Mouse (Mus musculus): ENCODE measurements around the gene Akap2. TPM values are rescaled to one million over a fixed set of nuclear protein-coding genes. Genes with fewer than 3 reads are reported as not detected.

Akap2 gene
- total and polyA plus RNA-seq, 3 experiments, result 0.05 TPM; not detected in 2

GRCm38 (mm10) chr4:57677916-57678315, 39.5 kb upstream of the Akap2 start:
- Histone ChIP-seq H3K36me3 (replicated peaks) (no peaks in the 10 kb centered on the region), H3K9me3 (replicated peaks) (peaks cover 70% of the 10 kb centered on the region), H3K4me1 (ENCODE audit: insufficient read depth, low read depth, low read length) (no peaks in the 10 kb centered on the region), H3K4me3 (ENCODE audit: low read depth, low read length) (no peak overlapping the region), H3K27me3 (ENCODE audit: insufficient read depth, low read length) (no peaks in the 10 kb centered on the region)
- DNase-seq (ENCODE audit: low spot score) (no peak), ATAC-seq (ENCODE audit: extremely low read depth, insufficient number of reproducible peaks, low FRiP score, poor library complexity, severe bottlenecking) (no peak)
- TF ChIP-seq CTCF (IDR thresholded peaks at IDR 0.05; ENCODE audit: low read depth, low read length) (no peak), GATA2 (IDR thresholded peaks at IDR 0.05; ENCODE audit: borderline replicate concordance, low read depth, low read length) (no peak), GATA1 (IDR thresholded peaks at IDR 0.05; ENCODE audit: borderline replicate concordance, low read length) (no peak), POLR2AphosphoS5 (IDR thresholded peaks at IDR 0.05; ENCODE audit: insufficient replicate concordance, low read depth, low read length) (no peak)

- TF ChIP-seq CTCF (IDR thresholded peaks at IDR 0.05; ENCODE audit: low read depth, low read length) (no peak), GATA1 (IDR thresholded peaks at IDR 0.05; ENCODE audit: borderline replicate concordance, low read length) (no peak), TAL1 (conservative IDR thresholded peaks at IDR 0.05; ENCODE audit: low read depth, low read length) (no peak), GATA2 (IDR thresholded peaks at IDR 0.05; ENCODE audit: borderline replicate concordance, low read depth, low read length) (no peak)
- DNase-seq (ENCODE audit: low spot score) (no peak), ATAC-seq (ENCODE audit: extremely low read depth, insufficient number of reproducible peaks, low FRiP score, poor library complexity, severe bottlenecking) (no peak)
- H3K9me3 ChIP-seq (replicated peaks), result peaks cover 71% of the 10 kb centered on the region
- no peaks in the 10 kb centered on the region for H3K36me3 ChIP-seq (replicated peaks)
- H3K27me3 ChIP-seq (ENCODE audit: insufficient read depth, low read length), result no peaks in the 10 kb centered on the region
- no peaks in the 10 kb centered on the region for H3K4me1 ChIP-seq (ENCODE audit: insufficient read depth, low read depth, low read length)
- no peak overlapping the region for H3K4me3 ChIP-seq (ENCODE audit: low read depth, low read length)
Measured at GRCm38 (mm10) chr4:57678991-57679457, 38.4 kb upstream of the Akap2 start.

GRCm38 (mm10) chr4:57680186-57680585, 37.3 kb upstream of the Akap2 start:
- no peaks in the 10 kb centered on the region for H3K36me3 ChIP-seq (replicated peaks)
- H3K4me3 ChIP-seq (ENCODE audit: low read depth, low read length), result no peak overlapping the region
- no peak for ATAC-seq (ENCODE audit: extremely low read depth, insufficient number of reproducible peaks, low FRiP score, poor library complexity, severe bottlenecking)
- no peaks in the 10 kb centered on the region for H3K27me3 ChIP-seq (ENCODE audit: insufficient read depth, low read length)
- H3K4me1 ChIP-seq (ENCODE audit: insufficient read depth, low read depth, low read length), result no peaks in the 10 kb centered on the region
- no peak for DNase-seq (ENCODE audit: low spot score)
- H3K9me3 ChIP-seq (replicated peaks), result peaks cover 64% of the 10 kb centered on the region
- TF ChIP-seq GATA2 (IDR thresholded peaks at IDR 0.05; ENCODE audit: borderline replicate concordance, low read depth, low read length) (no peak), CTCF (IDR thresholded peaks at IDR 0.05; ENCODE audit: low read depth, low read length) (no peak), POLR2AphosphoS5 (IDR thresholded peaks at IDR 0.05; ENCODE audit: insufficient replicate concordance, low read depth, low read length) (no peak), GATA1 (IDR thresholded peaks at IDR 0.05; ENCODE audit: borderline replicate concordance, low read length) (no peak), TAL1 (conservative IDR thresholded peaks at IDR 0.05; ENCODE audit: low read depth, low read length) (no peak)

DNA sequence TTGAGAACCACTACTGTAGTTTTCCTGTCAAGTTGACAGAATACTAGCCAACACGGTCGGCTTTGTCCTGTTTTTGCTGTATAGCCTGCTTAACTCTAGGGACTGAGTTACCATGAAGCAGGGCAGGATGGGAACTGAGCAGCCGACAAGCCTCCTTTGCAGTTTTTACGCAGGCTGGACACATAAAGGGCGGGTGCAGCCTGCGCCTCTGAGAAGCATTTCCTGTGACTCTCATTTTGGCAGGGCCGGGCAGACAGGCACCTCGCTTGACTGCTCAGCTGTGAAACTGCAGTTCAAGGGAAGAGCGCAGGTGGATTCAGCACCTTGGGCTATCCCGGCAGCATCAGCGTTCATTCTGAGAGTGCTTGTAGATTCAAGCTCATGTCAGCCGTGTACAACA, 35.9 kb upstream of the Akap2 start:
- H3K27me3 ChIP-seq (ENCODE audit: insufficient read depth, low read length), result no peaks in the 10 kb centered on the region
- peaks cover 53% of the 10 kb centered on the region for H3K9me3 ChIP-seq (replicated peaks)
- H3K4me3 ChIP-seq (ENCODE audit: low read depth, low read length), result no peak overlapping the region
- ATAC-seq (ENCODE audit: extremely low read depth, insufficient number of reproducible peaks, low FRiP score, poor library complexity, severe bottlenecking) (no peak), DNase-seq (ENCODE audit: low spot score) (no peak)
- no peaks in the 10 kb centered on the region for H3K36me3 ChIP-seq (replicated peaks)
- H3K4me1 ChIP-seq (ENCODE audit: insufficient read depth, low read depth, low read length), result no peaks in the 10 kb centered on the region
- TF ChIP-seq POLR2AphosphoS5 (IDR thresholded peaks at IDR 0.05; ENCODE audit: insufficient replicate concordance, low read depth, low read length) (no peak), TAL1 (conservative IDR thresholded peaks at IDR 0.05; ENCODE audit: low read depth, low read length) (no peak), GATA2 (IDR thresholded peaks at IDR 0.05; ENCODE audit: borderline replicate concordance, low read depth, low read length) (no peak), CTCF (IDR thresholded peaks at IDR 0.05; ENCODE audit: low read depth, low read length) (no peak), GATA1 (IDR thresholded peaks at IDR 0.05; ENCODE audit: borderline replicate concordance, low read length) (no peak)

DNA sequence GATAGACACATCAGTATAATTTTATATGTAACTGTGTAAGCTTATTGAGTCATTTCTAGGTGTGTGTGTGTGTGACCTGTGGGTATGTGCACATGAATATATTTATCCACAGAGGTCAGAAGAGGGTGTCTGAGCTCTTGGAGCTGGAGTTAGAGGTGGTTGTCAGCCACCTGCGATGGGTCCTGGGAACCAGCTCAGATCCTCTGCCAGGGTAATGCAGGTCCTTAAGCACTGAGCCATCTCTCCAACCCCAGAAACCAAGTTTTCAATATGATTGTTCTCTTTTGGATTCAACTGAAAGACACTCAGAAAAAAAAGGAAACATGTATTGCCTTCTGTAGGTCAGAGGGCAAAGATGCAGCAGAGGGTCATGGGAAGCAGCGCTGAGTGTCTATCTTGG, 35.1 kb upstream of the Akap2 start:
- no peaks in the 10 kb centered on the region for H3K36me3 ChIP-seq (replicated peaks)
- ATAC-seq (ENCODE audit: extremely low read depth, insufficient number of reproducible peaks, low FRiP score, poor library complexity, severe bottlenecking) (no peak), DNase-seq (ENCODE audit: low spot score) (no peak)
- TF ChIP-seq GATA1 (IDR thresholded peaks at IDR 0.05; ENCODE audit: borderline replicate concordance, low read length), result no peak
- peaks cover 56% of the 10 kb centered on the region for H3K9me3 ChIP-seq (replicated peaks)
- no peaks in the 10 kb centered on the region for H3K4me1 ChIP-seq (ENCODE audit: insufficient read depth, low read depth, low read length)
- H3K27me3 ChIP-seq (ENCODE audit: insufficient read depth, low read length), result no peaks in the 10 kb centered on the region
- no peak overlapping the region for H3K4me3 ChIP-seq (ENCODE audit: low read depth, low read length)

GRCm38 (mm10) chr4:57682944-57683343, 34.5 kb upstream of the Akap2 start:
- TF ChIP-seq GATA2 (IDR thresholded peaks at IDR 0.05; ENCODE audit: borderline replicate concordance, low read depth, low read length), result no peak
- no peak for TF ChIP-seq GATA1 (IDR thresholded peaks at IDR 0.05; ENCODE audit: borderline replicate concordance, low read length)
- TF ChIP-seq POLR2AphosphoS5 (IDR thresholded peaks at IDR 0.05; ENCODE audit: insufficient replicate concordance, low read depth, low read length), result no peak
- no peak for TF ChIP-seq TAL1 (conservative IDR thresholded peaks at IDR 0.05; ENCODE audit: low read depth, low read length)
- no peak for TF ChIP-seq CTCF (IDR thresholded peaks at IDR 0.05; ENCODE audit: low read depth, low read length)
- Histone ChIP-seq H3K36me3 (replicated peaks) (no peaks in the 10 kb centered on the region), H3K9me3 (replicated peaks) (peaks cover 54% of the 10 kb centered on the region), H3K4me3 (ENCODE audit: low read depth, low read length) (no peak overlapping the region), H3K4me1 (ENCODE audit: insufficient read depth, low read depth, low read length) (no peaks in the 10 kb centered on the region), H3K27me3 (ENCODE audit: insufficient read depth, low read length) (no peaks in the 10 kb centered on the region)
- no peak for DNase-seq (ENCODE audit: low spot score)
- no peak for ATAC-seq (ENCODE audit: extremely low read depth, insufficient number of reproducible peaks, low FRiP score, poor library complexity, severe bottlenecking)

GRCm38 (mm10) chr4:57684676-57685215, 32.7 kb upstream of the Akap2 start:
- Histone ChIP-seq H3K4me3 (ENCODE audit: low read depth, low read length) (no peak overlapping the region), H3K9me3 (replicated peaks) (peaks cover 50% of the 10 kb centered on the region), H3K36me3 (replicated peaks) (no peaks in the 10 kb centered on the region), H3K4me1 (ENCODE audit: insufficient read depth, low read depth, low read length) (no peaks in the 10 kb centered on the region), H3K27me3 (ENCODE audit: insufficient read depth, low read length) (no peaks in the 10 kb centered on the region)
- no peak for TF ChIP-seq TAL1 (conservative IDR thresholded peaks at IDR 0.05; ENCODE audit: low read depth, low read length)
- TF ChIP-seq POLR2AphosphoS5 (IDR thresholded peaks at IDR 0.05; ENCODE audit: insufficient replicate concordance, low read depth, low read length), result no peak
- TF ChIP-seq GATA1 (IDR thresholded peaks at IDR 0.05; ENCODE audit: borderline replicate concordance, low read length), result no peak
- no peak for TF ChIP-seq GATA2 (IDR thresholded peaks at IDR 0.05; ENCODE audit: borderline replicate concordance, low read depth, low read length)
- no peak for TF ChIP-seq CTCF (IDR thresholded peaks at IDR 0.05; ENCODE audit: low read depth, low read length)
- no peak for DNase-seq (ENCODE audit: low spot score)
- ATAC-seq (ENCODE audit: extremely low read depth, insufficient number of reproducible peaks, low FRiP score, poor library complexity, severe bottlenecking), result no peak
